Mouse (Mus musculus) embryonic stem cell, embryonic (primary cell): Measurements from ENCODE around the gene Morc3.

ENCODE experiments used
- CTCF ChIA-PET, 4 experiments: fragments of 300-600 bp in 2 of 4; fragments of 350-600 bp in 2 of 4; sonication (Branson Sonifier 250); formaldehyde crosslinking; loops; one replicate each; lab custom pipeline; 2022; ENCODE audit warnings: inconsistent platforms in 2 of 4; lab: Charles Lee
- POLR2A ChIA-PET, 4 experiments: fragments of 300-600 bp in 2 of 4; fragments of 350-600 bp in 2 of 4; sonication (Branson Sonifier 250); formaldehyde crosslinking; loops; one replicate each; lab custom pipeline; 2022; ENCODE audit warnings: antibody characterized with exemption in 4 of 4, inconsistent platforms in 1 of 4; lab: Charles Lee

Morc3 gene

GRCm38 (mm10) chr16:93829526-93829925, 2.4 kb upstream of the Morc3 start:
- POLR2A ChIA-PET = interaction anchor here in 3 of 4 experiments (0.6 to 11.0 kb wide), 31 partner anchors 8 to 740 kb away, joined by 3 to 206 read pairs (median 5); partner anchors contain the start of gene Chaf1b (in 2 of the 3)
- CTCF ChIA-PET = interaction anchor here in 2 of 4 experiments (1.1 to 1.9 kb wide), 4 partner anchors 12 to 144 kb away, joined by 3 to 8 read pairs (median 4); partner anchors contain the start of gene Dop1b (in 1 of the 2)

GRCm38 (mm10) chr16:93830071-93830470, 1.9 kb upstream of the Morc3 start:
- POLR2A ChIA-PET = interaction anchor here (0.5 to 11.0 kb wide), 39 partner anchors 8 to 1941 kb away, joined by 3 to 206 read pairs (median 4); partner anchors contain the start of genes Chaf1b (in 2 of the 4) and Dop1b (in 2 of the 4)
- CTCF ChIA-PET = interaction anchor here (0.6 to 1.9 kb wide), 8 partner anchors 13 to 711 kb away, joined by 3 to 13 read pairs (median 3); no protein-coding TSS in a partner anchor

GRCm38 (mm10) chr16:93830916-93831315, 1.0 kb upstream of the Morc3 start:
- ChIA-PET CTCF (interaction anchor here in 2 of 4 experiments (0.8 to 1.9 kb wide), 2 partner anchors 14 to 46 kb away, joined by 3 to 8 read pairs; no protein-coding TSS in a partner anchor), POLR2A (interaction anchor here (0.7 to 11.0 kb wide), 33 partner anchors 7 to 540 kb away, joined by 3 to 206 read pairs (median 6); partner anchors contain the start of genes Chaf1b (in 2 of the 4), Dop1b (in 2 of the 4) and Ttc3 (in 1 of the 4))

GRCm38 (mm10) chr16:93832451-93833276, 743 bp downstream of the Morc3 start:
- POLR2A ChIA-PET = interaction anchor here (0.6 to 11.0 kb wide), 72 partner anchors 7 to 719 kb away, joined by 3 to 206 read pairs (median 5); partner anchors contain the start of genes Chaf1b (in 4 of the 4), Dop1b (in 2 of the 4), Cbr3 (in 1 of the 4) and Setd4 (in 1 of the 4)
- CTCF ChIA-PET = interaction anchor here in 2 of 4 experiments (0.7 to 1.2 kb wide), 7 partner anchors 11 to 146 kb away, joined by 3 to 7 read pairs (median 5); partner anchors contain the start of gene Chaf1b (in 1 of the 2)

- ChIA-PET POLR2A (interaction anchor here in 3 of 4 experiments (0.6 to 7.5 kb wide), 16 partner anchors 7 to 73 kb away, joined by 4 to 48 read pairs (median 12); partner anchors contain the start of gene Chaf1b (in 1 of the 3)), CTCF (interaction anchor here in 1 of 4 experiments (1.8 kb wide), 1 partner anchor 8 kb away, joined by 4 read pairs; no protein-coding TSS in a partner anchor)
Measured at GRCm38 (mm10) chr16:93833551-93833950, 1.6 kb downstream of the Morc3 start.

- POLR2A ChIA-PET = interaction anchor here in 3 of 4 experiments (0.7 to 7.5 kb wide), 20 partner anchors 8 to 148 kb away, joined by 3 to 48 read pairs (median 8); partner anchors contain the start of gene Chaf1b (in 1 of the 3)
Measured at GRCm38 (mm10) chr16:93834076-93834475, 2.2 kb downstream of the Morc3 start.

GRCm38 (mm10) chr16:93839049-93839448, 7.1 kb downstream of the Morc3 start:
- ChIA-PET POLR2A (interaction anchor here in 3 of 4 experiments (0.6 to 7.5 kb wide), 17 partner anchors 9 to 1417 kb away, joined by 3 to 52 read pairs (median 5); partner anchors contain the start of genes Chaf1b (in 1 of the 3) and Morc3 (in 1 of the 3)), CTCF (no interaction called here)

More at GRCm38 (mm10) chr16:93834076-93834475, 2.2 kb downstream of the Morc3 start:
- CTCF ChIA-PET = interaction anchor here in 1 of 4 experiments (1.1 to 1.8 kb wide), 2 partner anchors 9 to 28 kb away, joined by 3 to 4 read pairs; no protein-coding TSS in a partner anchor

GRCm38 (mm10) chr16:93850527-93850926, 18.6 kb downstream of the Morc3 start:
- POLR2A ChIA-PET = interaction anchor here in 2 of 4 experiments (0.6 to 4.1 kb wide), 19 partner anchors 8 to 84 kb away, joined by 3 to 37 read pairs (median 5); partner anchors contain the start of genes Morc3 (in 2 of the 2) and Chaf1b (in 1 of the 2)
- CTCF ChIA-PET = interaction anchor here in 3 of 4 experiments (0.5 to 1.0 kb wide), 4 partner anchors 56 to 844 kb away, joined by 3 to 10 read pairs (median 3); no protein-coding TSS in a partner anchor

- POLR2A ChIA-PET = interaction anchor here in 1 of 4 experiments (1.3 to 1.6 kb wide), 4 partner anchors 9 to 34 kb away, joined by 3 to 8 read pairs (median 4); no protein-coding TSS in a partner anchor
- CTCF ChIA-PET = interaction anchor here in 1 of 4 experiments (1.0 kb wide), 1 partner anchor 17 kb away, joined by 3 read pairs; no protein-coding TSS in a partner anchor
Measured at GRCm38 (mm10) chr16:93859967-93860366, 28.0 kb downstream of the Morc3 start.

- CTCF ChIA-PET = interaction anchor here in 1 of 4 experiments (1.0 kb wide), 1 partner anchor 16 kb away, joined by 3 read pairs; no protein-coding TSS in a partner anchor
- POLR2A ChIA-PET = interaction anchor here in 2 of 4 experiments (0.8 to 1.3 kb wide), 4 partner anchors 10 to 30 kb away, joined by 3 to 8 read pairs (median 4); no protein-coding TSS in a partner anchor
Measured at GRCm38 (mm10) chr16:93860686-93861085, 28.8 kb downstream of the Morc3 start.

GRCm38 (mm10) chr16:93874841-93875240, 42.9 kb downstream of the Morc3 start:
- POLR2A ChIA-PET = interaction anchor here in 2 of 4 experiments (0.6 to 3.7 kb wide), 7 partner anchors 9 to 44 kb away, joined by 3 to 15 read pairs (median 4); partner anchors contain the start of genes Chaf1b (in 1 of the 2) and Morc3 (in 1 of the 2)
- CTCF ChIA-PET = interaction anchor here in 1 of 4 experiments (0.6 kb wide), 1 partner anchor 34 kb away, joined by 7 read pairs; no protein-coding TSS in a partner anchor

GRCm38 (mm10) chr16:93877612-93878380, 45.9 kb downstream of the Morc3 start:
- CTCF ChIA-PET = interaction anchor here (0.6 kb wide), 4 partner anchors 13 to 74 kb away, joined by 3 read pairs; no protein-coding TSS in a partner anchor
- POLR2A ChIA-PET = interaction anchor here in 2 of 4 experiments (1.1 to 3.0 kb wide), 6 partner anchors 12 to 82 kb away, joined by 3 to 15 read pairs (median 6); no protein-coding TSS in a partner anchor

GRCm38 (mm10) chr16:93883423-93884085, 51.6 kb downstream of the Morc3 start, which contains the start of gene Chaf1b:
Gene Chaf1b (plus strand): TSS chr16:93883901.
- ChIA-PET POLR2A (interaction anchor here (0.6 to 6.4 kb wide), 84 partner anchors 9 to 669 kb away, joined by 3 to 47 read pairs (median 4); partner anchors contain the start of genes Morc3 (in 4 of the 4), Dop1b (in 2 of the 4), Cbr3 (in 1 of the 4) and Pigp (in 1 of the 4)), CTCF (interaction anchor here in 3 of 4 experiments (0.6 to 1.8 kb wide), 19 partner anchors 10 to 430 kb away, joined by 3 to 10 read pairs (median 3); partner anchors contain the start of genes Hlcs (in 1 of the 3) and Morc3 (in 1 of the 3))

GRCm38 (mm10) chr16:93884086-93884721, 52.3 kb downstream of the Morc3 start:
- POLR2A ChIA-PET = interaction anchor here (0.6 to 6.4 kb wide), 77 partner anchors 9 to 643 kb away, joined by 3 to 47 read pairs (median 4); partner anchors contain the start of genes Morc3 (in 4 of the 4), Dop1b (in 2 of the 4), Cbr3 (in 1 of the 4) and Pigp (in 1 of the 4)
- CTCF ChIA-PET = interaction anchor here (0.6 to 1.8 kb wide), 22 partner anchors 10 to 429 kb away, joined by 3 to 10 read pairs (median 4); partner anchors contain the start of genes Hlcs (in 1 of the 4) and Morc3 (in 1 of the 4)
